Mouse (Mus musculus): Measurements from ENCODE around the gene Grik4. TPM values are rescaled to one million over a fixed set of nuclear protein-coding genes. Genes with fewer than 3 reads are reported as not detected.

The Grik4 gene
- polyA plus RNA-seq, 2 experiments from 2014 or later: 0.08 TPM; not detected in 1

DNA sequence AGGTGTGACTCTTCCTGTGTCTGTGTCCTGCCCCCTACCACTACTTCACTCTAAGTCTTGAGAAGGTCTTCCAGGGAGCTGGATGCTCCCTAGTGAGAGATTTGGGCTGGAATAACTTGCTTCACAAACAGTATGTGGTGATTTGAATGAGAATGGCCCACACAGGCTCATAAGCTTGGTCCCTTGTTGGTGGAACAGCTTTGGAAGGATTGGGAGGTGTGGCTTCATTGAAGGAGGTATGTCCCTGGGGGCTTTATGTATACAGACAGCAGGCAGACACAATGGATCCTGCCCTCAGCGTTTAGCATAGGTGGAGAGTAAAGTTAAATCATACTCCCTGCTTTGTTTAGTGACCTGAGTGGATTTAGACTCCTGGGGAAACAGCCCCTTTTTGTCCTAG is 282.8 kb downstream of the Grik4 start:
- ATAC-seq: no peak

DNA sequence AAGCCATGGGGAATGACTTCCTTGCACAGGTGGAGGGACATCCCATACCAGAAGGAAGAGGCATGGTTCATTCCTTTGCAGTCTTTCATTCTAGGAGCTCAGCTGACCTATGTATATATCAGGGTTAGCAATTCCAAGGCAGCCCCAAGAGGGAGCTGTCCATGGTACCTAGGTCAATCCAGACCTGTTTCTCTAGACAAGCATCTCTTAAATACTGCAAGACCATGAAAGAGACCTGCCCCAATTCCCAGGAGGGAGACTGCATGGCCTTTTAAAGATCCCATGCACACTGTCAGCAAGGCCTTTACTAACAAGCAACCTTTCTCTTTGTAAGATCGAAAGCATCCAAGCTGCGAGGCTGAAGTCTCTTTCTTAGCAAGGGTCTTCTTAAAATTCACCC is 291.5 kb downstream of the Grik4 start:
- no peak for ATAC-seq

DNA sequence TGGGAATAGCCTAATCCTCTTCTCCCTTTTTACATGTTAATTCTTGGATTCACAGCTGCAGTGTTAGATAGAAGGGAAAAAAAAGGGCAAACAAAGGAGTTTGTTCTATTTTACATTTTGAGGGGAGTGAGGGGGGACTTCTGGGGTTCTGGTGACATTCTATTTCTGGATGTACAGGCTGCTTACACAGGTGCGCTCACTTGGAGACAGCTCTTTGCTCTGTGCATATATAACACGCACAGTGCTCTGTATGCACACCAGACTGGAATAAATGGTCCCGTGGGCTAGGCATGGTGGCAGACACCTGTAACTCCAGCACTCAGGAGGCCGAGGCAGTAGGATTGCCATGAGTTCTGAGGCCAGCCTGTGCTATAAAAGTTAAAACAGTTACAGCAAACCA is 292.0 kb downstream of the Grik4 start:
- no peak for ATAC-seq

DNA sequence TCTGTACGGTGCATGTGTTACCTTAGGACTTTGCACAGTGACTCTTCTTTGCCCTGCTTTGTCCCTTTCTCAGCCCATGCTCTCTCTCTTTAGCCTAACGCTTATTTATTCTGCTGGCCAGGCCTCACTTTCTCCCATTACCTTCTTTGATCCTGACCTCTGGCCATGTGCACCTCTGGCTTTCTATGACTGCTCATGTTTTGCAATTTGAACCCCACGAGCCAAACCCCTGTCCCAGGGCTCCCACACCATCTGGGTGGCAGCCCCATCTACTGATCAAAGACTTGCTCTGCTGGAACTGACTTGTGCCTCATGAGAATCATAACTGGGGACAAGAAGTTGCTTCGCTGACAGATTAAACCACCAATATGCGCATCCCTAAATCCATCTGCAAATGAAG is 294.4 kb downstream of the Grik4 start:
- no peak for ATAC-seq

DNA sequence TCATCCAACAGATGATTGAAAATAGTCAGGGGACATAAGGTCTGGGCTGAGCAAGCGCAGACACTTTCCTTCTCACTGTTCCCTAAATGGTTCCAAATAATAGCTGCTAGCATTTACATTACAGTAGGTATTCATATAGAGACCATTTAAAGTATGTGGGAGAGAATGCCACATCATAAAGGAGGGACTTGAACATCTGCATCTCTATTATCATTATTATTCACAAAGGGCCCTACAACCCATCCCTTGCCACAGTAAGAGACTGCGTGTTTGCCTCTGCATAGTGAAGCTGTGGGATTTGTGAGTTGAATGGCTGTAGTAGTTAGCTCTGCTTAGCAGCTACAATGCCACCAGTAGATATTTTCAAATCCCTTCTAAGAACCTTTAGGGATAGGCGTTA is 296.2 kb downstream of the Grik4 start:
- ATAC-seq: no peak

DNA sequence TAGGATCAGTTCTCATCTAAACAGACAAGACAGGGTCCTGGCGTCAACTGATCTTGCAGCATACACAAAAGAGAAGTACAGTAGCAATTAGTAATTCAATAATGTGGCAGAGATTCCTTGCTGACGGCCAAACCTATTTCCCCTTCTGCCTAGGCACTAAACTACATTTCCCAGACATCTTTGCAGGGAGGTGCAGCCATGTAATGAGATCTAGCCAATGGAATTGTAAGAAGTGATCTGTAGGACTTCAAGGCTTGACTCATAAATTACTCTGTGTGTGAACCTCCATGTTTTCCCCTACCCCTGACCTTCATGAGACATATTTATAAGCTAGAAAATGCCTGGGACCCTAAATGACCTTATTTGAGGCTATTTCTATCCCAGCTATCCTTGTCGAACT is 296.7 kb downstream of the Grik4 start:
- no peak for ATAC-seq

DNA sequence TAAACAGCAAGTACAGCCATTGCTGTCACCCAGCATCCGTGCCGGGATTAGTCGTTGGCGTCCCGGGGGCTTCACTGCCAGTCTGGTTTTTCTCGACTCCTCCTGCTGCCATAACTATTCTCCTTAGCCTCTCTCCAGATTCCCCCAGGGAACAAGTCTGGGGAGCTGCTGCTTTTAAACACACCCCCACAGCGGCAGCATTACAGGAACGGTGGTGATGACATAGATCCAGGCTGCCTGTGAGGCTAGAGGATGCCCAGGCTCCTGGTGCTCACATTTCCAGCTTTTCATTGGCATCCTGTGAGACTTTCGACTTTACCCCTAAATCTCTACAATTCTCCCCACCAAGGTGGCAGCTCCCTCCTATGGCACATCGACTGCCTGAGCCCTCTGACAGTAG is 297.5 kb downstream of the Grik4 start:
- no peak for ATAC-seq

DNA sequence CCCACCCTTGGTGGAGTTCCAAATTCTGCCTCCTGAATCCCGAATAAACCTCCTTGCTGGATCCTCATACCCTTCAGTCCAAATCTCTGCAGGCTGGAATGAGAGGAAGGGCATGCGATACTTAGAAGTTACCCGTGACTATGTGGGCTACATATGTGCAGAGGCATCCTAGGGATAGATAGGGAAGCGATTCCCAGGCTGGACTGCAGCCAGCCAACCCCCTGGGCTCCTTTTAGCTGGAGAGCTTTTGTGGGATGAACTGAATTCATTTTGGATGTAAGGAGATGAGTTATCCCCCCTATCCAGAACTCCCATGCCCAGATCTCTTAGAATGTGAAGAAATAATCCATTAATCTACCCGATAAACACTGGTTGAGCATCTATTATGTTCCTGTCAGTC is 299.1 kb downstream of the Grik4 start:
- ATAC-seq: no peak

DNA sequence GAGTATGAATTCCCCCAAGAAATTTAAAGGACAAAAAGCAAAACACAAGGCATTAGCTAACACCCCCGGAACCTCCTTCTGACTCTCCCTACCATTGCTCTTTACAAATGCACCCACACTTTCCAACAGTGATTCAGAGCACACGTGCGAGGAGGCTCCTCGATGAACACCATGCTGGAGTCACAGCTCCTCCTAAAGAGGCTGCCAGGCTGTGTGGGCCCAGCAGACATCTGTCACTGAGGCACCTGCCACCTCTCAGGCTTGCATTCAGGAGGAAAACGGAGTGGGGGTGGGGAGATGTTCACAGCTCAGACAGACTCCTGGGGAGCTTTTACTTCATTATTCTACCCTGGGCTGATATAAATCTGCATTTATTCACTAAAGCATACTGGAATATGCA is 301.5 kb downstream of the Grik4 start:
- no peak for ATAC-seq

DNA sequence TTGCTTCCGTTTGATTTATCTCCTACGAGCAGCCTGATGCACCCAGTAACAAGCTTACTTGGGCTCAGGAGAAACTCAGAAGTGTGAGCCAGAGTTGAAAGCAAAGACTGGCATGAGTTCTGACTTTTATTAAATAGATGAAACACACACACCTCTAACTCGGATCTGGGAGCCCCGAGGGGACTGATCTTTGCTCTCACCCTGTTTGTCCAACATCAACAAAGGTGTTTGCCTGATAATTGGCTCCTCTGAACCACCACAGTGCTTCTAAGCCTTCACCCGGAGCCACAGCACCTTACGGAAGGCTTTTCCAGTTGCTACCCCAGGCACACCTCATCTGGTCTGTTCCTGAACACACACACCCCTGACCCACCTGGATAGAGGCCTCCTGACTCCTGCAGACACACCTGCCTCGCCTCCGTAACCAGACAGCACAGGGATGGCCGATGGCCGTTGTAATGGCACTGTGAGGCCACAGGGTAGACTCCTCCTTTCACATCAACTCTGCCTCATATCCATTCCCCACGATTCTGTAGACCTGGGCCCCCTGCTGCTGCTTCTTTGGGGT is 302.7 kb downstream of the Grik4 start:
- ATAC-seq: no peak

DNA sequence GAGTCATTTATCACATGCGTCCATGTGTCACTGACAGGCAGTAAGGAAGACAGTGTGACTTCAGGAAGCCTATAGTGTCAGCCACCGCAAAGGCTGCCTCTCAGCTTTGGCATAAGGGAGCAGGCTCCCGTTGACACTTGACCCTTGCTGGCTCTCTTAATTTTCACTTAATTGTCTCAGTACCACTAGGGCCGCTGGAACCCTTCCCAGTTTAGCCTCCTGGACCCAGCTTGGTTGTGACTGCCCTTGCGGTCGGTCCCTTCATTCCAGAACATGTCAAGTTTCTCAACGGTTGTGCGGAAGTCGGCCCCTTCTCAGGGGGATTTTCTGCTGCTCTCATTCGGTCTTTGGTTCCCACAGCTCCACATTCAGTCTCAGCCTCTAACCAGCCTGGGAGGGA is 307.8 kb downstream of the Grik4 start:
- ATAC-seq: no peak

DNA sequence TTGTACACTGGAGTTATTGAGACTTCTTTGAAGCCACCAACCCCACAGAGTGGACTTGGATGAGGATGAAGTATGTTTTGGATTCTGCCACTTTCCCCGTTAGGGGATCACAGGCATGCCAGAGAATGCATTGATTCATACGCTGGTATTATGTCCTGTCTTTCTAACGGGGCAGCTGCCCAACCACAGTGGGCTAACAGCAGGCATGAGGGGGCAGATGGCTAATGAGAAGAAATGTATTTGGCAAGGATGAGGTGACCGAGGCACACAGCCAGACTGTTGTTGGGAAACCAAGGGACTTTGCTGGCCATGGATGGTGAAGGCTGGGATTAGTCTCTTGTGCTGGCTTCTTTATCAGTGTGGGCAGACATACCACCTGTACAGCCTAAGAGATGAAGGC is 312.8 kb downstream of the Grik4 start:
- no peak for ATAC-seq

DNA sequence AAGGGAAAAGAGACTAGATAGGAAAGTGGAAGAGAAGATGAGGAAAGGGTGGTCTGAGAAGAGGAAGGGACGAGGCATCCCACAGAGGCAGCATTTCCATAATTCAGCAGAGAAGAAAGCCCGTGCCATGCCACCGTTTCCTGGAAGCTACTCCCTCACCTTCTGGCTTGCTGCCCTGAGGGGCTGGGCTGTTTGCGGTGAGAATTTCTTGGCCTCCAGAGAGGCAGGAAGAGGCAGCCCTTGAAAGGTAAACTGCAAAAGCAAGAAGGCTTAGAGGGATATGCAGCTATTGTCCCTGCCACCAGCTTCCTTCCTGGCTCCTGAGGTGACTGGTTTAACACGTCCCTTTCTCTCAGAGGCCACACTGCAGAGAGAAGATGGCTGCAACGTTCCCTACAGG is 316.7 kb downstream of the Grik4 start:
- no peak for ATAC-seq

DNA sequence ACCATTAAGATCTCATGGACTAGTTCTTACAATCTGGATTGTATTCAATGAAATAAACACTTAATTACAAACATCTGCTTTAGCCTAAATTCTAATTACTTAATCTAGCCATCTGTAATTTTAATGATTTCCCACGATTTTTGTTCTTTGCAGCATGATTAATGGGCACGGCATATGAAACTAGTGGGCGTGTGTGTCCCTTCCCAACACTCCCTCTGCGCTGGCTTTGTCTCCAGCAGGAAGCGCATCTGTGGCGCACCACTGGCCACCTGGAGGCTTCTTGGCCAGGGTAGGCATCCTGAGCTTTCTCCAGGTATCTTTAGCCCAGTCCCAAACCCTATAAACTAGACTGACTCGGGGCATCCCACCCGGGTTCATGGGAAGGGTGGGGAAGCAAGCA is 317.1 kb downstream of the Grik4 start:
- no peak for ATAC-seq

DNA sequence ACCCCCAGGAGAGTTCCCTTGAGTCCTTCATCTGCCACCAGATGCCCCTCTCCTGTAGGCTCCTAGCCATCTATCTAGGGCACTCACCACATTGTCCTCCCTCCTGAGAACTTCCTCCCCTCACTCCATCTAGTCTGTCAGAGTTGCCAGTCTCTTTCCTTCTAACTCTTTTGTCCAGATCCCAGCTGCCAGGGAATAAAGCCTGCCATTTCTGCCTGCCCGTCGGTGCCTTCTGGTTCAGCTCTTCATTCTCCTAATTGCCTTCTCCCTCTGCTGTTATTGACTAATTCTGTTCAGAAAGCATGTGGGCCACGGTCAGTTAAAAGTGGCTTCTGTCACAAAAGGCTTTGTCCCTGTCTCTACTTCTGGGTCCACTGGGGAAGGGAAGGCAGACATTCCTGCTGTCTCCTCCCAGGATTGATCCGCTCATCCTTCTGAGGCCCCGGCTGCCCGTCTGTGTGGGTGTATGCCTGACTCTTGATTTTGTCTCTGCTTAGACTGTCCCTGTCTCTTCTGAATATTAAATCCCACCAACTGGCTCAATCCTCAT is 318.0 kb downstream of the Grik4 start:
- no peak for ATAC-seq

DNA sequence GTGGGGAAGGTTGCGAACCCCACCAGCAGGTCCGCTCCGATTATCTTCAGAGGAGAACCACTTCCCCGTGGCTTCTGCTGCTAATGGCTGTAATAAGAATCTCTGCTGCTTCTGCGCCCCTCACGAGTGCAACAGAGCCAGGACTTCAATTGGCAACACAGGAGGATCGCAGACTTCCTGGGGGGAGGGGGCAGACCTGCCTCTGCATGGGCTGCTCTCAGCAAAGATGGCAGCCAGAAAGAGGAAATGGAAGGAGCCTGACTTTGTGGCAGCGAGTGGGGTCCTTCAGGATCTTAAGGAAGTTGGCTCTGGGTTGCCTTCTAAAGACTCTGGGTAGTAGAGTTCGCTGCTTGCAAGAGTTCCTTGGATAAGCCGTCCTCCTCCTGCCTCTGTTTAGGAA is 329.9 kb downstream of the Grik4 start:
- no peak for ATAC-seq

DNA sequence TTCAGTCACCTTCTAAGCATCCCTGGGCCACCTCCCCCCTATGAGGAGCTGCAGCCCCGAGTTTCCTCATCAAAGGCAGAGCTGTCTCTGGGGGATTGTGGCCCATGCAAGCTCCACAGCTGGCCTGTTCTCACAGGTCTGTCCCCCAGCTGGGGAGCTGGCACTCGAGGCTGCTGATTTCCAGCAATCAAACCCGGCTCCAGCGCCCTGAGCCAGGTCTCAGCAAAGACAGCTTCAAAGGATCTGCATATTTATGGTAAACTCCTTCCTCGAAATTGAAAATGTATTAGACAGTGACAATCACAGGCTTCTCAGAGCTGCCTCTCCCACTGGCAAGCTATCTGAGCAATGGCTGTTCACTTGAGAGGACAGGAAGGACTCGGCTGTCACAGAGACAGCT is 330.5 kb downstream of the Grik4 start:
- ATAC-seq: no peak

DNA sequence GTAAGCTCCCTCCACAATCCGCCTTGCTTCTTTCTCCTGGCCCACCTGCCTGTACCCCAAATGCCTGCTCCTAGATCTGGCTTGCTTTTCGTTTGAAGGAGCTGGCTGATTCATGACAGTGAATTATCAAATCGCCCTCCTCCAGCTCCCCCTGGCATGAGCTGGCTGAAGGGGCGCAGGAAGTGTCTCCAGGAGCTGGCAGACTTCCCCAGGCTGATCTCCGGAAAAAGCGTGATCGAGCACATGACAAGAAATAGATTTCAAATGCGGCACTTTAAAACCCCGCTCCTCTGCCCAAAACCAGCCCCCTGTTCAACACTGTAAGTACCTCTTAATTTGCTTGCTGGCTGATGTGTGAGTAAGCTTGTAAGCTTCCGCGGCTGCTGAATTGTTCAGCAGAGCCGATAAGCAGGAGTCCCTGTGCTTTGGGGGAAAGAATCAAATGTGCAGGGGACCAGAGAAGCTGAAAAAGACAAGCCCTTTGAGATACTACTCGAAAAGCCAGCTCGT is 331.8 kb downstream of the Grik4 start:
- no peak for ATAC-seq

DNA sequence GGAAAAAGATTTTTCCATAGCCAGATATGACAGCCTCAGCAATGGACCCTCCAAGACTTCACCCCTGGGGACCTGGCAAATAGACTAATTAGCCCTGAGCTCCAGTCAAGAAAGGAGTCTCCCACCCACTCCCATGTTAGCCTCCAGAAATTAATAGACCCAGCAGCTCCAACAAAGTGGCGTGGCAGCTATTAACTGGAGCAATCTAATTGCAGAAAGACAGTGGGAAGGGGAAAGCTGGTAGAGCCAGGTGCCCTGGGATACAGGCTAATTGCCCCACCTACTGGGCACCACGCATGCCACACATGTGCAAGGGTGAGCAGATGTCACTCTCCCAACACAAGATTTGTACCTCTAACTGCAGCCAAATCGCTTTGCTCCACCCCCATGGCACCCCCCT is 342.8 kb downstream of the Grik4 start:
- no peak for ATAC-seq

DNA sequence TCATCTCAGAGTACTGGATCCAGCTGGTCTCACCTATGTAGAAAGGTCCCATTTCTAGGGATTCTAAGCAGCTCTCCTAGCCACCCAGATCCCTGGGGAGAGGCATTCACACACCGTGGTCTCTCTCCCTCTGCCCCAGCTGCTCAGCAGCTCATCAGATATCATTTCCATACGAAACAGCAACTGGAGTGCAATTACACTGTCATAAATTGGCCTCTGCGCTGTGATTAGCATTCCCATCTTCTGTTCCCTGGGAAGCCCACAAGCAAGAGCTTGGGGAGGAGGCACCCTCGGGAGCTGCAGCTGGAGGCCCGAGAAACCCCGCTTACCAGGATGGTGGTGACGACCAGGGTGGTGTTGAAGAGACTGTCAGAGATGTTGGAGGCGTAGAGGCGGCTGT is 346.8 kb downstream of the Grik4 start:
- ATAC-seq: no peak

DNA sequence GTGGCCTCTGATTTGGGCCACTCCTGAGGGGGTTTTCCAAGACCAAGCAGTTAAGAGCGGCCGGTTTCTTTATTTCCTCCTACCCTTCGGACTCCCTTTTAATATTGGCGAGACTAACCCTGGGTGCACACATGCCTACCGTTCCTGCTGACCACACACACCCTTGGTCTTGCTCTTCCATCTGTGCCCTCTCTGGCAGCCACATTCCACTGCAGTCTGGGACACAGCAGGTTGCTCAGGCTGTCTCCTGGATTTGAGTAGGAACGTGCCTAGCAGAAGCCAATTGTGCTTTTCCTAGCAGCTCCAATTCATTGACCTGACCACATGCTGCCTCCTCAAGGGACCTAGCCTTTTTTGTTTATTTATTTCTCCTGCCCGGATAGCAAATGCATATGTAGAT is 365.8 kb downstream of the Grik4 start:
- no peak for ATAC-seq

DNA sequence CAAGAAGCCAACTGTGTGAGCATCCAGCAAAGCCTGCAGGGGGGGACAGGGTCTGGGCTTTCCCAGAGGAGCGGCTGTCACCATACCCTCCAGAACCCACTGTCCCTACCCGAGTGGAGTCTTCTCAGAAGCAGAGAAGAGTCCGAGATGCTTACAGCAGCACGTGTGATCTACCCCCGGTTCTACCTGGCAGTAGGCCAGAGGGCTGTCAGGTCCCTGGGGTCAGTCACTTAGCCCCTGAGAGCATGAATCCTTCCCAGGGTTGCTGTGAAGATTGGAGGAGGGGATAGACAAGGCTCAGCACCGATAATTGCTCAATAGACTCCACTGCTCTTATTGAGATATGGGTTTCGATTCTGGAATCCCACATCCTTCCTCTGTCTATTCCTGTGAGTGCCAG is 366.2 kb downstream of the Grik4 start:
- no peak for ATAC-seq

DNA sequence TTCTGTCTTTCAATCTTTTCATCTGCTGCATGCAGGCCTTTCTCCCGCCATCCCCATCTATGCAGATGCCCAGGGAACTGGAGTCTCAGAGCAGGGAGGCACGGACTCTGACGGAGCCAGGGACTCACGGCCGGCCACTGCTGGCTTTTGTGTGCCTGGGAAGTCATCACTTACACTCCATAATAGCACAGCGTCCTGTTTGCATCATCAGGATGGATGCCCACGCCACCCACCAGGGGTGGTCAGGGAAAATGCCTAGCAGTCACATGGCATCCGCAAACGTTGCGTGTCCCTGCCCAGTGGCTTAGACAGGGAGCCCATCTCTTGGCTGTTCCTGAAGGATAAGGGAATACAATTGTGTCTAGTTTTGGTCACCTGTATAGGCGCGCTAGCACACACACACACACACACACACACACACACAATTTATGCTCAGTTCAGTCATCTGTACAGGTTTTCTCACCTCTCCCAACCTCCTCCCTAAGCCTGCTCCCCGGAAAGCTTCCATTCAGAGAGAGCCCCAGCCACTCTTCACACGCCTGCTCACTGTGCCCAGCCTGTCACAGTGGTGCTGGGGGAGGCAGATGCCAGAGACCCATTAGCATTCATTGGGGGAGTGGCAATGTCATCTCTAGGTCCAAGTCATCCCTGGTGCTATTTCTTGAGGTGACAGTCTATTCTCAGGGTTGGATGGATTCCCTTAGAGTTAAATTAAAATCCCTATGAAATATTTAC is 370.5 kb downstream of the Grik4 start:
- ATAC-seq: no peak

DNA sequence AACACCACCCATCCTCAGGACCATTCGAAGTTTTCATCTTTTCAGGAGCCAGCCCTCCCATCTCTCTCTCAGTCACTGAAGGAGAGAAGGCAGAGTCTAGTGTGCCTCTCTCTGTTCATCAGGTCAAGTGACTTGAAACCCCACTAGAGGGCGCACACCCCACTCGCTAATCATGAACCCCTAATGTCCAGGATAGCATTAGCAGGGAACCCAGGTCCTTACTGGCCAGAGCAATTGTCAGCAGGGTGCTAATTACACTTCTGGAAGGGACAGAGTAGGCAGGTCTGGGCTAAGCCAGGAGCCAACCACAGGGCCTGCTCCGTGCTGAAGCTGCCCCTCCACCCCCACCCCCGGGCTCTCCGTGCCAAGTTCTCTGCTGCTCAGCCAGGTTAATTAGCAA is 371.1 kb downstream of the Grik4 start:
- no peak for ATAC-seq

DNA sequence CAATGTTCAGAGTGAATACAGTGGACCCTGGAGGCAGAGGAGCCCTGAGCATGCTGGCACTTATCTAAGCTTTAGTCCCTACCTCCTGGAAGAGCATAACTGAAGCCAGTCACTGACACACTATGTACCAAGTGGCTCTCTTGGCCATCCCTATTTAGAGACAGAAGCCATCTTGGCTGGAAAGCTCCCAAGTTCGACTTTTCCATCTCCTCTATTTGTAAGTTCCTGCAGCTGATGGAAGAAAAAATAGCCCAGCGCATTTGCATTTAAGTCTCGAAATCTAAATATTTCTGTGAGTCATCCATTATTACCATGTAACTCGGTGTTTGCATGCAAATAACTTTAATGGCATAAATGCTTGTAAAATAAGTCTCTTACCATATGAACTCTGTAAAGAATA is 378.4 kb downstream of the Grik4 start:
- ATAC-seq: no peak
